Mouse (Mus musculus) mature B cell (primary cell): ENCODE measurements around the gene Fars2.

Experiments
- in situ Hi-C: fragments of 300-500 bp; cut with MboI; formaldehyde crosslinking; loops from 2 replicates; pipeline ENCODE4 v1.14.3; 2019

Gene Fars2

GRCm38 (mm10) chr13:36218347-36218746 is 101.1 kb downstream of the Fars2 start:
- in situ Hi-C loops, result no loop called here

- in situ Hi-C loops, result no loop called here
These were observed 102.3 kb downstream of the Fars2 start for GRCm38 (mm10) chr13:36219506-36219905.

- in situ Hi-C loops, result no loop called here
These were observed 104.7 kb downstream of the Fars2 start for GRCm38 (mm10) chr13:36221897-36222296.

GRCm38 (mm10) chr13:36222721-36223120 is 105.5 kb downstream of the Fars2 start:
- in situ Hi-C loops, result no loop called here

DNA sequence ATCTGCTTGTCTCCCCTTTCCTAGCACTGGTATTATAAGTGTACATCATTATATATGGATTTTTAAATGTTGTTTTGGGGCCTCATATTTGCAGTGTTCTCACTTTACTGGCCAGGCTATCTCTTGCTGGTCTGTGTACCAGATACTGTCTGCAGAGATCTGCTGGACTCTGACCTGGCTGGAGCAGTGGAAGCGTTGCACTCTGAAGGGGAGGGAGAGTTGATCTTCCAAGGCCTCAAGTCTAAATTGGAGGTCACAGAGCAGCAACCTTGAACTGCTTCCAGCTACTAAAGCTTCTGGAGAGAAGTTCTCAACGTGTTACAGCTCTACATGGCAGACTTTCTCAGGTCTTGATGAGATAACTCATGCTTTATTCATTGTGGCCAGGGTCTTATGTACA is 107.2 kb downstream of the Fars2 start:
- in situ Hi-C loops, result no loop called here

DNA sequence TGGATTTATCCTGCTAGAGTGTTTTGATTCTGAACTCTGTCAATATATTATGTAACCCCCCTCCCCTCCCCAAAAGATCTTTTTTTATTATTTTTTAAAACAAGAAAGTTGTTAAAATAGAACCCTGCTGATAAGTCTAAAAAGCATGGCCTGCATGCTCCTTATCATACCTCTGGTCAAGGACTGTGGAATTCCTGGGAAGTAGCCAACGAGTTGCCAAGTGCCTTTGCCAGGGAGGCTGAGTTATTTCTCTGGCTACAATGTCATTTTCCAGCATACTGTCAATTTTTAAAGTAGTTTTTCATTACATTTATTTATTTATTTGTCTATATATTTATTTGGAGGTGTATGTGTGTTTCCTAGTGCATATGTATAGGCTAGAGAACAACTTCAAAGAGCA is 125.0 kb downstream of the Fars2 start:
- in situ Hi-C loops, result no loop called here

DNA sequence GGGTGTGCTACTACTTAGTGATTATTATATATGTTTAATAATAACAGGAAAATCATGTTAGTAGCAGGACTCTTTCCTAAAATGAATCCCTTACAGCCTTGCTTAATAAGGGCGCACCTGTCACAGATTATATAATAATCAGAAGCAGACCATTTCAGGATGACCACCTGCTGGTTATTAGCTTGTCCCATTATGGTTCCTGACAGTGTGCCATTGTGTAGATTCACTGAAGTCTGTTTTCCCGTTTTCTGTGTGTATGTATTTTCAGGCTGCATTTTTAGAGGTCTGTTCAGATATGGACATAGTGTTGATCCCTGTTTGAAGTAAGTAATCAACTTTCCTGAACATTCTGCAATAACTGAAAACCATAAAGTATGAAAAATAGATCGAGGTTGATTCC is 136.7 kb downstream of the Fars2 start:
- in situ Hi-C loops, result no loop called here

GRCm38 (mm10) chr13:36257213-36257612 is 140.0 kb downstream of the Fars2 start:
- in situ Hi-C loops, result no loop called here

DNA sequence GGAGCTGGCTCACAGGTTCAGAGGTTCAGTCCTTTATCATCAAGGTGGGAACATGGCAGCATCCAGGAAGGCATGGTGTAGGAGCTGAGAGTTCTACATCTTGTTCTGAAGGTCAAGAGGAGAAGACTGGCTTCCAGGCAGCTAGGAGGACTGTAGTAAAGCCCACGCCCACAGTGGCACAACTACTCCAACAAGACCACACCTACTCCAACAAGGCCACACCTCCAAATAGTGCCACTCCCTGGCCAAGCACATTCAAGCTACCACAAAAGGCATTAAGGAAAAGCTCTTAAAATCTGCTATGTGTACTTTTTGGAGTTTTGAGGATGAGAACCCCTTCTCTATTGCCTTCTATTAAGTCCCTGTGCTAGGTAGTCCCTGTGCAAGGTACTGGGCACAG is 142.5 kb downstream of the Fars2 start:
- in situ Hi-C loops, result no loop called here

DNA sequence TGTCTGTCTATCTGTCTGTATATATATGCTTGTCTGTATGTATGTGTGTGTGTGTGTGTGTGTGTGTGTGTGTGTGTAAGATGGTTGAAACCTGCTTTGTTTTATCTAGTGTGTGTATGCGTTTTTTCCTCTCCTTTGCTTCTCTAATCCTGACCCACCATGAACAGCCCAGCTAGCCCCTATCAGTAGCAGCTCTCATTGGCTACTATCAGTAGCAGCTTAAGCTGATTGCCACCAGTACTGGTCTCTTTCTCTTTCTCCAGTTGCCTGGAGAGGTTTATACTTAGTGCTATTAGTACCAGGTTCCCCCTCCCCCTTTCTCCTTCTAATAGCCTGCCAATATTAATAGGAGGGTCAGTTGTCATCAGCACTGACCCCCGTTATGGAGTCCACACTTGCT is 144.1 kb downstream of the Fars2 start:
- in situ Hi-C loops, result no loop called here

- in situ Hi-C loops, result no loop called here
These were observed 146.3 kb downstream of the Fars2 start for GRCm38 (mm10) chr13:36263240-36264095.

- in situ Hi-C loops, result no loop called here
These were observed 147.2 kb downstream of the Fars2 start for GRCm38 (mm10) chr13:36264391-36264790.

DNA sequence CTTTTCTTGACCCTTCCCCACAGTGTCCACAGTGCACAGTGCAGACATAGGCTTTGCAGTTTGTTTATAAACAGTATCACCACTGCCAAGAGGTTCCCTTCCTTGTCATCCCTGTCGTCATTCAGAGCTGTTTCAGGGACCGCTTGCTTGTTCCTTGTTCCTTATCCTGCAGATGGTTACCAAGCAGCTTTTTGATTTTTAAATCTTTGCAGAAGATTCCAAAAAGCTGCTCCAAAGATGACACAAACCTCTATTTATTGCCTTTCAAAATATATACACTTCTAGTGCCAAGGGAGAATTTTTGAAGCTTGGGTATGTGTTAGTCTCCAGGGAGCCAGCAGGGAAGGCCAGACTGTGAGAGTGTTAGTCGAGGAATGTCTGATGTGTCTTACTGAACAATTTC is 148.1 kb downstream of the Fars2 start:
- in situ Hi-C loops, result no loop called here

GRCm38 (mm10) chr13:36267399-36267798 is 150.2 kb downstream of the Fars2 start:
- in situ Hi-C loops, result no loop called here

DNA sequence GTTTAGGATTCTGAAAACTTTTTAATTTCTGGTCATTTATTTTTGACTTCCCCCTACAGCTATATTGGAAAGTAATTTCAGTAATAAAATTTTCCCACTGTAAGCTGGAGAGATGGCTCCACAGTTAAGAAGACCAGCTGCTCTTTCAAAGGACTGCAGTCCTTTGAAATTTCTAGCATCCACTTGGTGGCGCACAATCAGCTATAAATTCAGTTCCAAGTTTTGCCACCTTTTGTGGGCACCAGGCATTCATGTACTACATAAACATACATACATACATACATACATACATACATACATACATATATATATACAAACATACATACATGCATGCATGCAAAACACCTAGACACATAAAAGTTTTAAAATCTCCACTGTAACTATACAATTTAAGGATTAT is 153.7 kb downstream of the Fars2 start:
- in situ Hi-C loops, result no loop called here

DNA sequence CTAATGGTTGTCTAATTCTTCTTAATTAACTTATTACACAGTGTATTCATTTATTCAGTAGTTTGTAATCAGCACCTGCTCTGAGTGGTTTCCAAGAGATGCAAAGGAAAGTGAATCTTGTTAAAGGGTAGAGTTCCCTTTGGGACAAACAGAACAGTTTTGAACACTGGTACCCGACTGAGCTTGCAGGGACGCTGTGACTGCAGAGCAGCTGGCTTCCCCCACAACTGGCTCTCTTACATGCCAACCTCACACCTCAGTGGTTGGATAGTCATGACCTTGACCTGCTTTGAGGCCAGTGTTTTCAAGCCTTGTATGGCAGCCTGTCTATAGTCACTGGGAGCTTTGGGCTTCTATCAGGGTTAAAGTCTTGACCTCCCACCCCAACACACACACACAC is 156.3 kb downstream of the Fars2 start:
- in situ Hi-C loops, result no loop called here

DNA sequence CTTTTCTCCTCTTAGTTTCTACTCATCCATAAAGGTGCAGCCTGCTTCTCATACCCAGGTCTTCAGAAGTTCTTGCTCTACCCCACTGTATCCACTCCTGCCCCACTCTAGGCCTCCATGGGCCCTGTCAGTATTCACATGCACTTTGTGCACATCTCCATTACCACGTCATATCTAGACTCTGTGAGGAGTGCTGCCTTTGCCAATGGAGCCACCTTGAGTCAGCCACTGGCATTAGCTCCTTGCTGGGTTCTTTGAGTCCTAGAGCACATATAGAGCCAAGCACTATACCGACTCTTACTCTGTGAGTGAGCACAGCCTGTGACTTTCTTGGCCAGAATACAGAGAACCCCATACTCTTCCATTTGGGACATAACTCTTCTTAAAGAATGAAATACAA is 159.0 kb downstream of the Fars2 start:
- in situ Hi-C loops, result no loop called here

DNA sequence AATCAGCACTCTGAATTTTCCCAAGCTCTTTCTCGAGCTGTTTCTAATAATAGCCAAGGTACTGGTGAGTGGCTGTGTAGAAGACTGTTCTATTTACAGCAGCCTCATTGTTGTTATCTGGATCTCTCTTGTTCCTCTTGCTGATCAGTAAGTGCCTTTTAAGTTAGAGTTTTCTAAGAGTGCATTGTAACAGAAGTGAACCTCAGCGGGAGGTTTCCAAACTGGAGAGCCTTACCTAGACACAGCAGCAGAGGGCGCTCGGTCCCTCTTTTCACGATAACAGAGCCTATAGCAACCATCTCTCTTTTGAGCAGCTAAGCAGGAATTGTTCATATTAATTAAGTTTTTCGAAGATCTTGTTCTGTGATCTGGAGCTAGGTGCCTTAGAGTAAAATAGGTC is 164.8 kb downstream of the Fars2 start:
- in situ Hi-C loops, result loop anchor here (10.0 kb wide), 1 partner anchor 1033 kb away; no protein-coding TSS in a partner anchor

DNA sequence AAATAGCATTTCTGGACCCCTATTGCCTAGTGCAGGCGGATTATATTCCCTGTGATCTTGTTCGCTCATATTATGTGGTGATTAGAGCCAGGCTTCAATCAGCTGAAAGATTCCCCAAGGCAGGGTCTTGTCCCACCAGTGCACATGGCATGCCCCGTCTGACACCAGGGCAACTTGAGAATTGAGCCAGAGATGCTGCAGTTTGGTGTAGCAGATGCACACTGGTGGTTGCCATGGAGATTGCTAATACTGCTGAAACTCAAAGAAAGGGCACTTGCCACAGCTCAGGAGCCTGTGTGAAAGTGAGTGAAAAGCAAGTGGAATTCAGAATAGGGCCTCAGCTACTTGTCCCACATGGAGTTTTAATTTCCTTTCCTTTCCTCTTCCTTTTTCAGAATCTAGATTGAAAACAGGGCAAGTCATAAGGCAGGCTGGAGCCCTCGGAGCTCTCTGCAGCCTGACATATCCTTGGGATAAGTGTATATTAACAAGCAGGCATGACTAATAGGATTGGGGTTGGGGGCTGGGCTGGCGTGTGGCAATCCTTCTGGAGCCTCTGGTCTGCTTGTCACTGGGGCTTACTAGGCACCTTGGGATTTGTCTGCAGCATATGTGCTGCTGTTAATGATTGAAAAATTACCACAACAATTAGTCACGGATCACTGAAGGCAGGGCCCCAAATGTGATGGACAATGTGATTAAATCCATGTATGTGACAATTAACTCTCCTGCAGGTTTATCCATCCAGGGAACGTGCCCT is 165.8 kb downstream of the Fars2 start:
- in situ Hi-C loops, result loop anchor here (10.0 kb wide), 1 partner anchor 1032 kb away; no protein-coding TSS in a partner anchor

GRCm38 (mm10) chr13:36283545-36284067 is 166.4 kb downstream of the Fars2 start:
- in situ Hi-C loops, result loop anchor here (10.0 kb wide), 1 partner anchor 1031 kb away; no protein-coding TSS in a partner anchor

GRCm38 (mm10) chr13:36284097-36284496 is 166.9 kb downstream of the Fars2 start:
- in situ Hi-C loops, result loop anchor here (10.0 kb wide), 1 partner anchor 1031 kb away; no protein-coding TSS in a partner anchor

DNA sequence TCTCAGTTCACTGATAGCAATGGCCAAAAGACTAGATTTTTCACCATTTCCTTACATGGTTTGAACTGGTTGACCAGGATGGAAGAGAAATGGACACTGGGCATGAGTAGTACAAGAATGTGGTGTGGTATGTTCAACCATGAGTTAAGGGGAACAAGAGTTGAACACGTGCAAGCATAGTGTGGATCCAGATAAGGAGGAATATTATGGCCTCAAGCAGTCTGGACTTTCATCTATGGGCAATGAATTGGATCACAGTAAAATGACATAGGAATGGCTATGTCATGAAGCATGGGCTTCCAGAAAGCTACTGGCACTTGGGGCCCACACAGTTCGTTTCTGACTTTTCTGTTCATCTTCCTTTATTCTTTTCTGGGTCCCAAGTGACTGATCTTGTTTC is 168.0 kb downstream of the Fars2 start:
- in situ Hi-C loops, result loop anchor here (10.0 kb wide), 1 partner anchor 1030 kb away; no protein-coding TSS in a partner anchor

- in situ Hi-C loops, result no loop called here
These were observed 176.3 kb downstream of the Fars2 start for GRCm38 (mm10) chr13:36293511-36293910.
